Mouse (Mus musculus) forebrain, embryonic 11.5 days (tissue): ENCODE data around the gene Zbtb44. TPM values are rescaled to one million over a fixed set of nuclear protein-coding genes. Genes with fewer than 3 reads are reported as not detected.
"Not testable (repeated sequence)": the region's sequence is repeated elsewhere in the genome, so short reads cannot be mapped to it uniquely, and the experiment has no call there.

Source experiments
- ATAC-seq: fragments of 200-750 bp; cut with Nextera tagmentation; replicated peaks from 2 replicates; pipeline ENCODE4 v1.8.0; 2017; ENCODE audit warnings: moderate TSS enrichment; ENCODE audit not compliant: low FRiP score
- DNase-seq: peaks from one replicate; pipeline ENCODE4 v3.0.0-alpha.2; 2017; ENCODE audit warnings: low spot score
- H3K27ac ChIP-seq: fragments of 300-500 bp; sonication (generic); 2 replicates; pipeline ENCODE4 v1.5.1; 2014; ENCODE audit warnings: low read depth, low read length
- H3K27me3 ChIP-seq: fragments of 300-500 bp; sonication (generic); 2 replicates; pipeline ENCODE4 v1.6.1; 2014; ENCODE audit warnings: mild to moderate bottlenecking, low read length, mixed read lengths; ENCODE audit not compliant: control insufficient read depth, insufficient read depth
- H3K36me3 ChIP-seq: fragments of 300-500 bp; sonication (generic); 2 replicates; pipeline ENCODE4 v1.6.1; 2014; ENCODE audit warnings: mild to moderate bottlenecking, low read length, moderate library complexity, mixed read lengths; ENCODE audit not compliant: control insufficient read depth, insufficient read depth
- H3K4me1 ChIP-seq: fragments of 300-500 bp; sonication (generic); replicated peaks from 2 replicates; pipeline ENCODE4 v1.6.1; 2014; ENCODE audit warnings: low read length, mixed read lengths; ENCODE audit not compliant: control insufficient read depth, insufficient read depth
- H3K4me2 ChIP-seq: fragments of 300-500 bp; sonication (generic); 2 replicates; pipeline ENCODE4 v1.6.1; 2014; ENCODE audit warnings: low read depth, mild to moderate bottlenecking, low read length, moderate library complexity, mixed read lengths; ENCODE audit not compliant: severe bottlenecking
- H3K4me3 ChIP-seq: fragments of 300-500 bp; sonication (generic); 2 replicates; pipeline ENCODE4 v1.5.1; 2014; ENCODE audit warnings: low read depth, low read length
- H3K9ac ChIP-seq: fragments of 300-500 bp; sonication (generic); 2 replicates; pipeline ENCODE4 v1.6.1; 2014; ENCODE audit warnings: low read length
- H3K9me3 ChIP-seq: fragments of 300-500 bp; sonication (generic); 2 replicates; pipeline ENCODE4 v1.6.1; 2016; ENCODE audit warnings: low read length, mixed read lengths; ENCODE audit not compliant: control insufficient read depth
- WGBS: fragments of 180-500 bp; shearing (Covaris S2); extraction: QIAGEN DNeasy Blood & Tissue Kit; methylation state at CpG from one replicate; pipeline ENCODE4 v1.1.7; 2014; 5-methylcytosine and 5-hydroxymethylcytosine counted together
- polyA plus RNA-seq: library from polyadenylated mRNA; unstranded; fragments of >200 nt; fragmentation: Nextera tagmentation; extraction: Ambion mirVana; gene quantifications from 2 replicates; pipeline ENCODE4 v1.2.1, GENCODE M21; 2014

The Zbtb44 gene
- polyA plus RNA-seq, 1 experiment from 2014 or later: 5.8 TPM

DNA sequence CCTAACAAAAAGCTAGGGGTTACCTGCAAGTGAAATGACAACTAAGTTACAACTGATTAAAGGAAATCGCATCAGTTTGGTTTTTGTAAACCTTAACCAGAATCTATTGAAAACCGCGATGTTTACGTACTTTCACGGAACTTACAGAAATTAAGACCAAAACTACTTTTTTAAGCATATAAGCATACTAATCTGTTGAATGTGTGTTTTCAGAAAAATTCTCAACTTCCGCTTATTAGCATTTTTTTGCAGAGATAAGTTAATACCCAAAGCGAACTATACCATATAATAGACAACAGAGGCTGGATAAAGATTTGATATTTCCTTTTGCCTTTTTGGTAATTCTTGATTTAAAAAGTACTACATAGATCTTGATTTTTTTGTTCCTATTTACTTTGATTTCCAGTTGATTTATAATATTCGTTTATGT is 985 bp downstream of the Zbtb44 start:
- Histone ChIP-seq H3K27me3 (no peaks in the 10 kb centered on the region), H3K4me2 (peak overlapping the region; percentile 74), H3K27ac (no peak overlapping the region), H3K9me3 (no peaks in the 10 kb centered on the region), H3K9ac (peak overlapping the region; percentile 90), H3K36me3 (no peaks in the 10 kb centered on the region), H3K4me1 (peaks cover 2% of the 10 kb centered on the region; the same call in 1 of the 2 replicates), H3K4me3 (peak overlapping the region; percentile 83)
- 17% methylated on average over 8 of the region's 8 CpGs for WGBS
- ATAC-seq (no peak), DNase-seq (no peak)

DNA sequence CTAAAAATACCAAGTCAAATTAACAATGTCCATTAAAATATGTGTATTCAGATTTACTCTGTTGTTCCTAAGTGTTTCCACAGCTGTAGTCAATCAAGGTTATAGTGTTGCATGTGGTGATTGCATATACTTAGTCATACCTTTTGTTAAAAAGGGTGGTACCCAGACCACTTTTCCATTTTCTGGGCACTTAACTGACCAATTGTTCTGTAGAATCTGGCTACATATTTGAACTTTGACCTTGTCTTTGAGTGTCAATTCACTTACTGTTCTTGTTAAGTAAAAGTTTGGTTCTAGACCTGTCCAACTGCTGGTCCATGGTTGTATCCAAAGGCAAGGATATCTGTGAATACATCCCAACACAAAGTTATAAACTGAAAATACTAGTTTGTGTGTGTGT is 2.1 kb downstream of the Zbtb44 start:
- DNase-seq (no peak), ATAC-seq (no peak)
- Histone ChIP-seq H3K4me2 (no peak overlapping the region), H3K36me3 (no peaks in the 10 kb centered on the region), H3K9me3 (no peaks in the 10 kb centered on the region), H3K27ac (no peak overlapping the region), H3K27me3 (no peaks in the 10 kb centered on the region), H3K4me3 (no peak overlapping the region), H3K9ac (no peak overlapping the region), H3K4me1 (peaks cover 2% of the 10 kb centered on the region; the same call in 1 of the 2 replicates)

DNA sequence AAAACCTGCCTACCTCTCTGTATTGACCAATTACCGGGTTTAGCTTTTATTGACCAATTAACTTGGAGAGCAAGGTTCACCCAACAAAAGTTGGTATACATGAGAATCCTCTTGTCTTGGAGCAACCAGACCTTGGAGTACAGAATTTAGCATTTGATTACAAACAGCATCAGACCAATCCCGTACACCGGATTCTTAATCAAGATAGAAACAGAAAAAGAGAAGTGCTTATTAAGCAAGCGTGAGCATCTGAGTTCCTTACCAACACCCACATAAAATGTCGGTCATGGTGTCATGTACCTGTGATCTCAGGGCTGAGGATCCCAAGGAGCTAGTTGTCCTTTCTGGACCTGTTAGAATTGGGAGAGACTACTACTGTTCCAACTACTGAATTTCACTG is 19.8 kb downstream of the Zbtb44 start:
- no peak for DNase-seq
- no peaks in the 10 kb centered on the region for H3K4me1 ChIP-seq
- H3K27ac ChIP-seq: no peak overlapping the region
- ATAC-seq: no peak
- H3K36me3 ChIP-seq: no peaks in the 10 kb centered on the region
- H3K4me2 ChIP-seq: no peak overlapping the region
- H3K9me3 ChIP-seq: no peaks in the 10 kb centered on the region
- 94% methylated on average over 5 of the region's 5 CpGs for WGBS
- no peak overlapping the region for H3K9ac ChIP-seq
- H3K4me3 ChIP-seq: no peak overlapping the region
- no peaks in the 10 kb centered on the region for H3K27me3 ChIP-seq

DNA sequence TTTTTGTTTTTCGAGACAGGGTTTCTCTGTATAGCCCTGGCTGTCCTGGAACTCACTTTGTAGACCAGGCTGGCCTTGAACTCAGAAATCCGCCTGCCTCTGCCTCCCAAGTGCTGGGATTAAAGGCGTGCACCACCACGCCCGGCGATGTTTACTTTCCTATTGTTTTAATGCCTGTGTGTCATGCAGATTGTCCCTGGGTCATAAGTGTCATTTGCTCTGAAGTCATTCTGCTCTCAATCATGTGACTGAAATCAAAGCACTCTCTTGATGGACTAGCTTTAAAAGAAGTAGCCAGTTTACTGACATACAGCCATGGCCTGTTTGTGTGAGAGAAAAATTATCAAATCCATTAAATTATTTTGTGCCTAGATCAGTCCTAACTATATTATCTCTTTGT is 21.1 kb downstream of the Zbtb44 start:
- not testable (repeated sequence) for H3K4me1 ChIP-seq, H3K27me3 ChIP-seq, DNase-seq, H3K36me3 ChIP-seq, ATAC-seq, H3K9me3 ChIP-seq, H3K9ac ChIP-seq, H3K4me3 ChIP-seq, H3K27ac ChIP-seq, H3K4me2 ChIP-seq
- 94% methylated on average over 6 of the region's 6 CpGs for WGBS

DNA sequence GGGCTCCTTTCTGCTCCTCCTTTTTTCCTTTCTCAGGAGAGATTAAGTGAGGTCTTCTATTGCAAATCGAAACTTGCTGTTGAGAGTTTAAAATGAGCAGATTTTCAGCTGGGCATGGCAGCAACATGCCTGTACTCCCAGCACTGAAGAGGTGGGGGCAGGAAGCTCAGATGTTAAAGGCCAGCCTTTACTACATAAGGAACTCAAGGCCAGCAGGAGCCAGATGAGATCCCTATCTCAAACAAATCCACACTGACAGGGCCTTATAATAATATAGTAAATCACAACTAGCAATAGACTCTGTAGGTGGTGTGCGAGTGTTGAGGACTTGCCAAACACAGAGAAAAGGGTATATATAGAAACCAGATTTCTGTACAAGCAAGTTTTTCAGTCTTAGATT is 28.3 kb downstream of the Zbtb44 start:
- Histone ChIP-seq H3K4me3 (no peak overlapping the region), H3K27ac (no peak overlapping the region), H3K9me3 (no peaks in the 10 kb centered on the region), H3K36me3 (no peaks in the 10 kb centered on the region), H3K9ac (no peak overlapping the region), H3K4me2 (no peak overlapping the region), H3K4me1 (no peaks in the 10 kb centered on the region), H3K27me3 (no peaks in the 10 kb centered on the region)
- WGBS: 86% methylated on average over 2 of the region's 2 CpGs
- ATAC-seq (no peak), DNase-seq (no peak)

DNA sequence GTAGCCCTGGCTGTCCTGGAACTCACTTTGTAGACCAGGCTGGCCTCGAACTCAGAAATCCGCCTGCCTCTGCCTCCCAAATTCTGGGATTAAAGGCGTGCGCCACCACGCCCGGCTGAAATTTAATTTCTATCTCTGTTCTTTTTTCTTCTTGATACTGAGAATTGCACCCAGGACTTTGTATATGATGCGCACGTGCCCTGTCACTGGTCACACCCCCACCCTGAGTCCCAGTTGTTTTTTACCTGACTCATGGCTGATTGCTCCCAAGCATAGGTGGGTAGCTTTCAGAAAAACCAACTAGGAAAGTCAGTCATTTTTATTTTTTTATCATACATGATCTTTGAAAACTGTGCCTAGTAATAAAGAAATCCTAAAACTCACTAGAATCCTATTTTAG is 40.3 kb downstream of the Zbtb44 start:
- Histone ChIP-seq H3K9ac (no peak overlapping the region), H3K9me3 (no peaks in the 10 kb centered on the region), H3K4me3 (no peak overlapping the region), H3K4me1 (no peaks in the 10 kb centered on the region), H3K27me3 (no peaks in the 10 kb centered on the region), H3K36me3 (no peaks in the 10 kb centered on the region), H3K27ac (no peak overlapping the region), H3K4me2 (no peak overlapping the region)
- 98% methylated on average over 8 of the region's 8 CpGs for WGBS
- DNase-seq (no peak), ATAC-seq (no peak)

DNA sequence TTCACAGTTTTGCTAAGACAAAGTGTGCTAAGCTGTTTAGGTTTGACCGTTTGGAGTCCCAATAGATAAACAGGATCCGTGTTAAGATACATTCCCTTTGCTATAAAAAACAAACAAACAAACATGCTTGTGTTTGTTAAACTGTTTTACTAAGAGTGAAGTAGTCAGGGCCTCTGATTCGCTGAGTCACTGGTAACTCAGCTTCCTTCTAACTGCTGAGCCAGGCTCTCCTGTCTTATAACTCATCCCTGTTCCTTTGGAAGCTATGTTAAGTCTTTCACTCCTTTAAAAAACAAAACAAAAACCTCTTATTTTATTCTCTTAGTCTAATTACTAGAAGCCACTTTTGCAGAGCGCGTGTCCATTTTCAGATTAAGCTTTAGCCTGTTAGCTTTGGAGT is 41.8 kb downstream of the Zbtb44 start:
- DNase-seq (no peak), ATAC-seq (no peak)
- H3K4me2 ChIP-seq: no peak overlapping the region
- no peaks in the 10 kb centered on the region for H3K27me3 ChIP-seq
- no peak overlapping the region for H3K9ac ChIP-seq
- no peak overlapping the region for H3K27ac ChIP-seq
- H3K9me3 ChIP-seq: no peaks in the 10 kb centered on the region
- no peaks in the 10 kb centered on the region for H3K4me1 ChIP-seq
- WGBS: 92% methylated on average over 5 of the region's 5 CpGs
- H3K4me3 ChIP-seq: no peak overlapping the region
- H3K36me3 ChIP-seq: no peaks in the 10 kb centered on the region

DNA sequence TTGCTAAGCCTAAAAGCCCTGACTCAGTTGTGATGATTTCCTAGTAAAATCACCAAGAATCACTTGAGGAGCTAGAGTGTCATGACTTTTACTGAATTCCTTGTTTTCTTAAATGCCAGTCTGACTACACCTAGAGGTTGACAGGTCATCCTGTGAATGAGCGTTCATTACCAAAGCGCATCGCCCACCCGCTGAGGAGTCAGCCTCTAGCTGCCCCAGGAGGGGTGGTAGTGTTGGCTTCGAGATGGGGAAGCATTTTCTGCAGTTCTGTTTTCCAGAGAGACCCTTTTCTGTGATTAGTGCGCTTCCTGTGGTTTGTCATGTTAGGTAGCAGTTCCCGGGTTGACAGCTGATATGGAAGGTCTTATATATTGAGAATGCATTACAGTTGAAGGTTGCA is 43.4 kb downstream of the Zbtb44 start:
- Histone ChIP-seq H3K27ac (no peak overlapping the region), H3K9ac (no peak overlapping the region), H3K4me3 (no peak overlapping the region), H3K36me3 (no peaks in the 10 kb centered on the region), H3K4me1 (no peaks in the 10 kb centered on the region), H3K9me3 (no peaks in the 10 kb centered on the region), H3K4me2 (no peak overlapping the region), H3K27me3 (no peaks in the 10 kb centered on the region)
- no peak for DNase-seq
- 82% methylated on average over 7 of the region's 7 CpGs for WGBS
- ATAC-seq: no peak

DNA sequence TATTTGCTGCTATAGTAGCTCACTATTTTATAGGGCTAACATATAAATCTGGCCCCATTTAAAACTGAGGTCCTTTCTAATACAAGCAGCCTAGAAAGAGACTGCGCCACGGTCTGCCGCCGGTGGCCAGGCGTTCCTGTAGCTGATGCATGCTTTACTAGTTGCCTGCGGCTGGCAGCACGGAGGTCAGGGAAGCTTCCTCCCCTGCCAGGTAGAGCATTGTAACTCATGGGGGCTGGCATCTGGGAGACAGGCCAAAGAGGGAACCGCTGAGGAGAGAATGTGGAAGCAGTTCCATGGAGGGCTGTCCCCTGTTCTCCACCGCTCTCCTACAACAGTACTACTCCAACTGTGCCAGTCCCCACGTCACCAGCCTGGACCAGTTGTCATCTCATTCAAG is 44.4 kb downstream of the Zbtb44 start:
- 89% methylated on average over 10 of the region's 10 CpGs for WGBS

More for the DNA sequence above, 44.4 kb downstream of the Zbtb44 start:
- ATAC-seq: no peak
- Histone ChIP-seq H3K27ac (no peak overlapping the region), H3K36me3 (no peaks in the 10 kb centered on the region), H3K4me1 (no peaks in the 10 kb centered on the region), H3K4me2 (no peak overlapping the region), H3K9me3 (no peaks in the 10 kb centered on the region), H3K4me3 (no peak overlapping the region), H3K27me3 (no peaks in the 10 kb centered on the region), H3K9ac (no peak overlapping the region)
- DNase-seq: no peak
